8 mouse cellular contexts compared by ENCODE assay signal in the genomic region with DNA sequence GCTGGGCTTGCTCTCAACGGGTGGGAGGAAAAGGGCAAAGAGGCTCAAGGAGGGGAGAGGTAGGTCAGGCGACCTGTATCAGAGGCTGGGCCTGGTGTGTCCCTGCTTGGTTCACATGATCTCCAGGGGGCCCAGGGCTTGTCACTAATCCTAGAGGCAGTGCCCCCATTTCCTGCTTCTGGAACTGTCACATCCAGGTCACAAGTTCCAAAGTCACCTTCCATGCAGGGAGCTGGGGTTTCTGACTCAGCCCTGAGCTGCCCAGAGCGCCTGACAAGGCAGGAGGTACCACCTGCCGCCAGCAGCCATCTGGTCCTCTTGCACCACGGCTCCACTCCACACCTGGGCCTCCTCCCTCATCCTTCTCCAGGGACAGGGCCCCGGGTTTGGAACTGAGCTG.
DNase-seq lines count a peak whose midpoint lies in the region; ATAC-seq and TF ChIP-seq lines count a peak whose summit lies in the region.

No protein-coding gene starts in this region.

- H3K4me3 ChIP-seq in layer of hippocampus, adult 2 months = no peak overlapping the region
- no peak overlapping the region for H3K4me3 ChIP-seq in forebrain, embryonic 13.5 days
- no peak overlapping the region for H3K4me3 ChIP-seq in neural tube, embryonic 13.5 days

- H3K4me1 ChIP-seq in forebrain, embryonic 13.5 days = peaks cover 71% of the 10 kb centered on the region
- H3K4me1 ChIP-seq in neural tube, embryonic 13.5 days (replicated peaks) = peaks cover 81% of the 10 kb centered on the region

- no peaks in the 10 kb centered on the region for H3K36me3 ChIP-seq in forebrain, embryonic 13.5 days (ENCODE audit: poor library complexity, severe bottlenecking)
- no peaks in the 10 kb centered on the region for H3K36me3 ChIP-seq in neural tube, embryonic 13.5 days

- H3K9me3 ChIP-seq in forebrain, embryonic 13.5 days (replicated peaks) = peaks cover 5% of the 10 kb centered on the region; the same call in 1 of the 2 replicates
- peaks cover 4% of the 10 kb centered on the region; the same call in 1 of the 2 replicates for H3K9me3 ChIP-seq in neural tube, embryonic 13.5 days

- no peaks in the 10 kb centered on the region for H3K27me3 ChIP-seq in forebrain, embryonic 13.5 days
- H3K27me3 ChIP-seq in neural tube, embryonic 13.5 days = no peaks in the 10 kb centered on the region

- no peak for TF ChIP-seq CTCF in layer of hippocampus, adult 2 months (conservative IDR thresholded peaks at IDR 0.05)

- no peak overlapping the region for H3K4me2 ChIP-seq in forebrain, embryonic 13.5 days
- no peak overlapping the region for H3K4me2 ChIP-seq in neural tube, embryonic 13.5 days

- ATAC-seq in forebrain, embryonic 13.5 days = no peak
- ATAC-seq in neural tube, embryonic 13.5 days (ENCODE audit: low read depth) = no peak

- H3K9ac ChIP-seq in forebrain, embryonic 13.5 days = peak overlapping the region; percentile 46; the same call in 1 of the 2 replicates
- 0 out of 2 replicates have a peak overlapping the region, but pooled peaks have one; percentile 18 for H3K9ac ChIP-seq in neural tube, embryonic 13.5 days

- peak overlapping the region; percentile 84; the same call in 1 of the 2 replicates for H3K27ac ChIP-seq in layer of hippocampus, adult 2 months
- peak overlapping the region; percentile 89 for H3K27ac ChIP-seq in forebrain, embryonic 13.5 days
- peak overlapping the region; percentile 89 for H3K27ac ChIP-seq in neural tube, embryonic 13.5 days (replicated peaks)

- WGBS in forebrain, embryonic 13.5 days = 66% methylated on average over 5 of the region's 6 CpGs
- WGBS in neural tube, embryonic 13.5 days = 43% methylated on average over 6 of the region's 6 CpGs

- peak; percentile 72 for DNase-seq in cerebellum, adult 11-12 months
- no peak for DNase-seq in cerebellum, postnatal 4 days (ENCODE audit: low spot score in 2 of 2)
- DNase-seq in layer of hippocampus, adult 2 months (ENCODE audit: low spot score in 2 of 2) = no peak
- DNase-seq in layer of hippocampus, adult 9-11 months = no peak
- no peak for DNase-seq in thymus, adult 18-20 months
- DNase-seq in urinary bladder, adult 18-20 months (ENCODE audit: low spot score in 2 of 2) = no peak
